Mouse (Mus musculus) inflammation-experienced regulatory T-cells, adult 16 weeks (primary cell): ENCODE measurements around the gene Notch3. TPM values are rescaled to one million over a fixed set of nuclear protein-coding genes. Genes with fewer than 3 reads are reported as not detected.

Experiments used
- polyA plus RNA-seq: library from polyadenylated mRNA; unstranded; fragments of 100-300 nt; shearing (Covaris generic); gene quantifications from one replicate; pipeline ENCODE4 v1.2.1, GENCODE M21; 2017

Notch3 gene
- not detected for polyA plus RNA-seq

GRCm38 (mm10) chr17:32166687-32167086, at the start of gene Notch3:
TSS of gene Notch3 (minus strand) at chr17:32166852.

GRCm38 (mm10) chr17:32188863-32189636, 22.4 kb upstream of the Notch3 start, which contains the start of gene Ephx3:
TSS of gene Ephx3 (minus strand) at chr17:32189549.

Other genes with a start within 250 kb of the Notch3 start
- gene Rrp1b, start 130.8 kb downstream of the Notch3 start, polyA plus RNA-seq, result 76.9 TPM
- 1.1 TPM for gene Hsf2bp, start 130.5 kb downstream of the Notch3 start, polyA plus RNA-seq
- gene Ephx3, start 22.7 kb upstream of the Notch3 start, polyA plus RNA-seq, result not detected
- gene Brd4, start 117.9 kb upstream of the Notch3 start, polyA plus RNA-seq, result 55.5 TPM
- 258 TPM for gene Akap8, start 154.4 kb upstream of the Notch3 start, polyA plus RNA-seq
- 327 TPM for gene Akap8l, start 183.8 kb upstream of the Notch3 start, polyA plus RNA-seq
- gene Wiz, start 222.6 kb upstream of the Notch3 start, polyA plus RNA-seq, result 23.5 TPM
- gene Rasal3, start 236.7 kb upstream of the Notch3 start, polyA plus RNA-seq, result 166 TPM